Mouse (Mus musculus): ENCODE results near the gene Cabin1.

The Cabin1 gene

GRCm38 (mm10) chr10:75764519-75765473, 655 bp upstream of the Cabin1 start:
- DNase-seq = peak; percentile 77

- DNase-seq = no peak
These were observed 1.7 kb downstream of the Cabin1 start for GRCm38 (mm10) chr10:75762413-75762812.

- no peak for DNase-seq
These were observed 3.8 kb downstream of the Cabin1 start for GRCm38 (mm10) chr10:75760311-75760710.

GRCm38 (mm10) chr10:75756719-75757118, 7.4 kb downstream of the Cabin1 start:
- DNase-seq = no peak

GRCm38 (mm10) chr10:75744017-75744416, 20.1 kb downstream of the Cabin1 start:
- peak; percentile 79 for DNase-seq

GRCm38 (mm10) chr10:75743369-75743768, 20.8 kb downstream of the Cabin1 start:
- no peak for DNase-seq

- no peak for DNase-seq
These were observed 23.3 kb downstream of the Cabin1 start for GRCm38 (mm10) chr10:75740866-75741265.

GRCm38 (mm10) chr10:75725449-75725848, 38.7 kb downstream of the Cabin1 start:
- no peak for DNase-seq

- DNase-seq = no peak
These were observed 43.9 kb downstream of the Cabin1 start for GRCm38 (mm10) chr10:75720215-75720614.

- DNase-seq = no peak
These were observed 49.3 kb downstream of the Cabin1 start for GRCm38 (mm10) chr10:75714795-75715194.

- no peak for DNase-seq
These were observed 51.1 kb downstream of the Cabin1 start for GRCm38 (mm10) chr10:75713026-75713425.

GRCm38 (mm10) chr10:75710210-75710609, 53.9 kb downstream of the Cabin1 start:
- DNase-seq = no peak

- DNase-seq = no peak
These were observed 54.9 kb downstream of the Cabin1 start for GRCm38 (mm10) chr10:75709261-75709660.

- DNase-seq = peak; percentile 28
These were observed 55.5 kb downstream of the Cabin1 start for GRCm38 (mm10) chr10:75708633-75708992.

GRCm38 (mm10) chr10:75707901-75708632, 56.1 kb downstream of the Cabin1 start:
- DNase-seq = no peak

- DNase-seq = no peak
These were observed 57.4 kb downstream of the Cabin1 start for GRCm38 (mm10) chr10:75706632-75707216.

GRCm38 (mm10) chr10:75705681-75706400, 58.3 kb downstream of the Cabin1 start:
- no peak for DNase-seq

- DNase-seq = no peak
These were observed 59.6 kb downstream of the Cabin1 start for GRCm38 (mm10) chr10:75704212-75705185.

GRCm38 (mm10) chr10:75703504-75703903, 60.6 kb downstream of the Cabin1 start:
- DNase-seq = no peak

- no peak for DNase-seq
These were observed 61.6 kb downstream of the Cabin1 start for GRCm38 (mm10) chr10:75702494-75702893.

GRCm38 (mm10) chr10:75701280-75701679, 62.9 kb downstream of the Cabin1 start:
- no peak for DNase-seq

GRCm38 (mm10) chr10:75697693-75698092, 66.4 kb downstream of the Cabin1 start:
- DNase-seq = no peak

Data from thymus, postnatal 25 days (tissue).